Mouse (Mus musculus): ENCODE measurements around the gene Fam189a1. TPM values are rescaled to one million over a fixed set of nuclear protein-coding genes. Genes with fewer than 3 reads are reported as not detected.

Fam189a1 gene
- total and polyA plus RNA-seq, 3 experiments, result not detected

- Histone ChIP-seq H3K27ac (ENCODE audit: control insufficient read depth, low read depth, low read length) (no peak overlapping the region), H3K36me3 (ENCODE audit: control insufficient read depth in 1 of 2, insufficient read depth in 2 of 2, low read length in 2 of 2) (no peaks in the 10 kb centered on the region), H3K9me3 (replicated peaks; ENCODE audit: insufficient read depth, low read length) (no peaks in the 10 kb centered on the region), H3K79me2 (ENCODE audit: control insufficient read depth, insufficient read depth, low read length, poor library complexity) (no peaks in the 10 kb centered on the region), H3K9ac (ENCODE audit: control insufficient read depth, low read depth, low read length, poor library complexity, severe bottlenecking) (no peak overlapping the region), H3K4me3 (ENCODE audit: control insufficient read depth in 1 of 2, insufficient read depth in 1 of 2, low read depth in 2 of 2, low read length in 2 of 2) (no peak overlapping the region), H3K4me1 (ENCODE audit: control insufficient read depth in 1 of 2, insufficient read depth in 2 of 2, low read length in 2 of 2) (no peaks in the 10 kb centered on the region), H3K27me3 (ENCODE audit: control insufficient read depth in 1 of 2, insufficient read depth in 2 of 2, low read length in 2 of 2) (no peaks in the 10 kb centered on the region)
- no peak for DNase-seq (ENCODE audit: low read depth, low spot score)
- TF ChIP-seq ETS1 (IDR thresholded peaks at IDR 0.05; ENCODE audit: low read depth, low read length) (no peak), MAX (IDR thresholded peaks at IDR 0.05; ENCODE audit: low read length) (no peak), CHD1 (IDR thresholded peaks at IDR 0.05; ENCODE audit: low read depth, low read length) (no peak), SIN3A (IDR thresholded peaks at IDR 0.05; ENCODE audit: low read length) (no peak), CTCF (IDR thresholded peaks at IDR 0.05 in 2 of 3, conservative IDR thresholded peaks at IDR 0.05 in 1 of 3; ENCODE audit: control insufficient read depth in 1 of 3, insufficient read depth in 1 of 3, low read depth in 2 of 3, low read length in 3 of 3, poor library complexity in 1 of 3, severe bottlenecking in 1 of 3) (no peak)
Observed at GRCm38 (mm10) chr7:64999718-65000214, 156.6 kb downstream of the Fam189a1 start.

- H3K9ac ChIP-seq (ENCODE audit: control insufficient read depth, low read depth, low read length, poor library complexity, severe bottlenecking), result no peak overlapping the region
- H3K4me1 ChIP-seq (ENCODE audit: control insufficient read depth in 1 of 2, insufficient read depth in 2 of 2, low read length in 2 of 2), result no peaks in the 10 kb centered on the region
- no peak for TF ChIP-seq MEF2A (IDR thresholded peaks at IDR 0.05; ENCODE audit: extremely low read depth, insufficient replicate concordance, low read depth, low read length, poor library complexity, severe bottlenecking)
- no peak for TF ChIP-seq ETS1 (IDR thresholded peaks at IDR 0.05; ENCODE audit: low read depth, low read length)
- DNase-seq (ENCODE audit: low read depth, low spot score), result no peak
- no peaks in the 10 kb centered on the region for H3K36me3 ChIP-seq (ENCODE audit: control insufficient read depth in 1 of 2, insufficient read depth in 2 of 2, low read length in 2 of 2)
- no peak overlapping the region for H3K4me3 ChIP-seq (ENCODE audit: control insufficient read depth in 1 of 2, insufficient read depth in 1 of 2, low read depth in 2 of 2, low read length in 2 of 2)
- H3K9me3 ChIP-seq (replicated peaks; ENCODE audit: insufficient read depth, low read length), result no peaks in the 10 kb centered on the region
- no peaks in the 10 kb centered on the region for H3K79me2 ChIP-seq (ENCODE audit: control insufficient read depth, insufficient read depth, low read length, poor library complexity)
- H3K27me3 ChIP-seq (ENCODE audit: control insufficient read depth in 1 of 2, insufficient read depth in 2 of 2, low read length in 2 of 2), result no peaks in the 10 kb centered on the region
- no peak overlapping the region for H3K27ac ChIP-seq (ENCODE audit: control insufficient read depth, low read depth, low read length)
Observed at GRCm38 (mm10) chr7:64997743-64998142, 158.6 kb downstream of the Fam189a1 start.

GRCm38 (mm10) chr7:64995946-64996444 lies 160.4 kb downstream of the Fam189a1 start:
- H3K4me1 ChIP-seq (ENCODE audit: control insufficient read depth in 1 of 2, insufficient read depth in 2 of 2, low read length in 2 of 2), result no peaks in the 10 kb centered on the region
- H3K9me3 ChIP-seq (replicated peaks; ENCODE audit: insufficient read depth, low read length), result no peaks in the 10 kb centered on the region
- DNase-seq (ENCODE audit: low read depth, low spot score), result no peak
- no peaks in the 10 kb centered on the region for H3K27me3 ChIP-seq (ENCODE audit: control insufficient read depth in 1 of 2, insufficient read depth in 2 of 2, low read length in 2 of 2)
- H3K79me2 ChIP-seq (ENCODE audit: control insufficient read depth, insufficient read depth, low read length, poor library complexity), result no peaks in the 10 kb centered on the region
- no peak for TF ChIP-seq GABPA (IDR thresholded peaks at IDR 0.05; ENCODE audit: low read depth, low read length)
- TF ChIP-seq TCF12 (IDR thresholded peaks at IDR 0.05; ENCODE audit: low read depth, low read length), result no peak
- TF ChIP-seq NELFE (IDR thresholded peaks at IDR 0.05; ENCODE audit: low read depth, low read length), result no peak
- no peak for TF ChIP-seq MYB (IDR thresholded peaks at IDR 0.05; ENCODE audit: low read depth, low read length)
- TF ChIP-seq MAX (IDR thresholded peaks at IDR 0.05; ENCODE audit: low read length), result no peak
- no peak for TF ChIP-seq EP300 (IDR thresholded peaks at IDR 0.05; ENCODE audit: low read depth in 1 of 2, low read length in 2 of 2)
- no peak for TF ChIP-seq UBTF (IDR thresholded peaks at IDR 0.05; ENCODE audit: borderline replicate concordance, insufficient read depth, low read depth, low read length)
- TF ChIP-seq POLR2AphosphoS2 (IDR thresholded peaks at IDR 0.05; ENCODE audit: low read length), result no peak
- no peak for TF ChIP-seq KAT2A (conservative IDR thresholded peaks at IDR 0.05; ENCODE audit: low read depth, low read length)
- TF ChIP-seq SIN3A (IDR thresholded peaks at IDR 0.05; ENCODE audit: low read length), result no peak
- no peak for TF ChIP-seq TAL1 (IDR thresholded peaks at IDR 0.05; ENCODE audit: low read length)
- no peak for TF ChIP-seq MAFK (IDR thresholded peaks at IDR 0.05; ENCODE audit: borderline replicate concordance, low read depth, low read length)
- TF ChIP-seq E2F4 (IDR thresholded peaks at IDR 0.05; ENCODE audit: borderline replicate concordance, low read depth, low read length), result no peak
- TF ChIP-seq MYC (IDR thresholded peaks at IDR 0.05; ENCODE audit: low read depth, low read length), result no peak
- TF ChIP-seq MXI1 (IDR thresholded peaks at IDR 0.05; ENCODE audit: low read depth, low read length), result no peak
- TF ChIP-seq ZNF384 (IDR thresholded peaks at IDR 0.05; ENCODE audit: low read depth, low read length), result no peak
- no peak for TF ChIP-seq ZC3H11A (IDR thresholded peaks at IDR 0.05; ENCODE audit: low read depth, low read length)
- no peak for TF ChIP-seq ETS1 (IDR thresholded peaks at IDR 0.05; ENCODE audit: low read depth, low read length)
- TF ChIP-seq RCOR1 (IDR thresholded peaks at IDR 0.05; ENCODE audit: low read depth, low read length), result no peak
- H3K27ac ChIP-seq (ENCODE audit: control insufficient read depth, low read depth, low read length), result no peak overlapping the region
- H3K4me3 ChIP-seq (ENCODE audit: control insufficient read depth in 1 of 2, insufficient read depth in 1 of 2, low read depth in 2 of 2, low read length in 2 of 2), result no peak overlapping the region
- H3K9ac ChIP-seq (ENCODE audit: control insufficient read depth, low read depth, low read length, poor library complexity, severe bottlenecking), result no peak overlapping the region
- H3K36me3 ChIP-seq (ENCODE audit: control insufficient read depth in 1 of 2, insufficient read depth in 2 of 2, low read length in 2 of 2), result no peaks in the 10 kb centered on the region
